Mouse (Mus musculus) forebrain, embryonic 14.5 days (tissue): Measurements from ENCODE around the gene Msi1. TPM values are rescaled to one million over a fixed set of nuclear protein-coding genes. Genes with fewer than 3 reads are reported as not detected.

ENCODE experiments used
- ATAC-seq: fragments of 200-750 bp; cut with Nextera tagmentation; 2 replicates; pipeline ENCODE4 v1.8.0; 2017; ENCODE audit warnings: mild to moderate bottlenecking, moderate library complexity
- DNase-seq: peaks from one replicate; pipeline ENCODE4 v3.0.0-alpha.2; 2015; ENCODE audit warnings: low spot score
- H3K27ac ChIP-seq: fragments of 300-500 bp; sonication (generic); 2 replicates; pipeline ENCODE4 v1.5.1; 2014; ENCODE audit warnings: low read depth, mild to moderate bottlenecking, control low read depth, low read length, moderate library complexity
- H3K27me3 ChIP-seq: fragments of 300-500 bp; sonication (generic); replicated peaks from 2 replicates; pipeline ENCODE4 v1.6.1; 2014; ENCODE audit warnings: low read length, control low read depth, mixed read lengths; ENCODE audit not compliant: control insufficient read depth, insufficient read depth
- H3K36me3 ChIP-seq: fragments of 300-500 bp; sonication (generic); 2 replicates; pipeline ENCODE4 v1.6.1; 2014; ENCODE audit warnings: low read length, control low read depth; ENCODE audit not compliant: control insufficient read depth, insufficient read depth
- H3K4me1 ChIP-seq: fragments of 300-500 bp; sonication (generic); 2 replicates; pipeline ENCODE4 v1.6.1; 2014; ENCODE audit warnings: antibody characterized with exemption, low read length, control low read depth; ENCODE audit not compliant: control insufficient read depth, insufficient read depth
- H3K4me2 ChIP-seq: fragments of 300-500 bp; sonication (generic); 2 replicates; pipeline ENCODE4 v1.6.1; 2014; ENCODE audit warnings: mild to moderate bottlenecking, control low read depth, low read length
- H3K4me3 ChIP-seq: fragments of 300-500 bp; sonication (generic); 2 replicates; pipeline ENCODE4 v1.5.1; 2014; ENCODE audit warnings: low read depth, low read length, control low read depth
- H3K9ac ChIP-seq: fragments of 300-500 bp; sonication (generic); 2 replicates; pipeline ENCODE4 v1.6.1; 2014; ENCODE audit warnings: mild to moderate bottlenecking, low read length, control low read depth, moderate library complexity
- H3K9me3 ChIP-seq: fragments of 300-500 bp; sonication (generic); replicated peaks from 2 replicates; pipeline ENCODE4 v1.6.1; 2016; ENCODE audit warnings: low read length, control low read depth, mixed read lengths; ENCODE audit not compliant: control insufficient read depth
- WGBS: fragments of 180-500 bp; shearing (Covaris S2); extraction: QIAGEN DNeasy Blood & Tissue Kit; methylation state at CpG from one replicate; pipeline ENCODE4 v1.1.7; 2014; 5-methylcytosine and 5-hydroxymethylcytosine counted together
- polyA plus RNA-seq: library from polyadenylated mRNA; unstranded; fragments of >200 nt; fragmentation: Nextera tagmentation; extraction: Ambion mirVana; gene quantifications from 2 replicates; pipeline ENCODE4 v1.2.1, GENCODE M21; 2014

The Msi1 gene
- polyA plus RNA-seq, 1 experiment from 2014 or later: 63.3 TPM

- Histone ChIP-seq H3K27ac (peak within 1 kb of the TSS; percentile 63), H3K4me2 (peak within 1 kb of the TSS; percentile 72), H3K4me3 (peak within 1 kb of the TSS; percentile 41), H3K27me3 (0 out of 2 replicates have a peak, but pooled peaks cover 6% of the 10 kb centered on the region), H3K36me3 (peaks cover 3% of the 10 kb centered on the region; the same call in 1 of the 2 replicates), H3K4me1 (peaks cover 16% of the 10 kb centered on the region), H3K9ac (peak within 1 kb of the TSS; percentile 67), H3K9me3 (no peaks in the 10 kb centered on the region)
- WGBS: 7% methylated on average over 30 of the region's 30 CpGs
- peak; percentile 92 for ATAC-seq
- DNase-seq: peak; percentile 99
Measured at GRCm38 (mm10) chr5:115483947-115484920, 54.8 kb downstream of the Msi1 start, which contains the start of gene Sirt4. Gene Sirt4, minus strand, starts transcription at chr5:115484725.

- Histone ChIP-seq H3K9ac (peak overlapping the region; percentile 67; the same call in 1 of the 2 replicates), H3K4me3 (no peak overlapping the region), H3K9me3 (no peaks in the 10 kb centered on the region), H3K4me2 (peak overlapping the region; percentile 72), H3K27ac (no peak overlapping the region), H3K36me3 (no peaks in the 10 kb centered on the region), H3K27me3 (0 out of 2 replicates have a peak, but pooled peaks cover 6% of the 10 kb centered on the region), H3K4me1 (peaks cover 15% of the 10 kb centered on the region)
- 74% methylated on average over 5 of the region's 5 CpGs for WGBS
- ATAC-seq (no peak), DNase-seq (no peak)
Measured at GRCm38 (mm10) chr5:115484996-115485395, 55.6 kb downstream of the Msi1 start.

GRCm38 (mm10) chr5:115485489-115486205, 56.2 kb downstream of the Msi1 start:
- ATAC-seq: no peak

GRCm38 (mm10) chr5:115486726-115487125, 57.3 kb downstream of the Msi1 start:
- Histone ChIP-seq H3K4me3 (no peak overlapping the region), H3K9ac (no peak overlapping the region), H3K27ac (no peak overlapping the region), H3K36me3 (no peaks in the 10 kb centered on the region), H3K4me1 (peaks cover 13% of the 10 kb centered on the region), H3K4me2 (no peak overlapping the region), H3K9me3 (no peaks in the 10 kb centered on the region), H3K27me3 (0 out of 2 replicates have a peak, but pooled peaks cover 6% of the 10 kb centered on the region)
- WGBS: 51% methylated on average over 4 of the region's 4 CpGs
- DNase-seq (no peak), ATAC-seq (no peak)

More at GRCm38 (mm10) chr5:115485489-115486205, 56.2 kb downstream of the Msi1 start:
- DNase-seq: no peak
- H3K9ac ChIP-seq: no peak overlapping the region
- 0 out of 2 replicates have a peak, but pooled peaks cover 6% of the 10 kb centered on the region for H3K27me3 ChIP-seq
- no peaks in the 10 kb centered on the region for H3K36me3 ChIP-seq
- peaks cover 12% of the 10 kb centered on the region for H3K4me1 ChIP-seq
- no peak overlapping the region for H3K4me2 ChIP-seq
- 87% methylated on average over 18 of the region's 18 CpGs for WGBS
- no peak overlapping the region for H3K4me3 ChIP-seq
- no peaks in the 10 kb centered on the region for H3K9me3 ChIP-seq
- H3K27ac ChIP-seq: no peak overlapping the region

- Histone ChIP-seq H3K27me3 (0 out of 2 replicates have a peak, but pooled peaks cover 5% of the 10 kb centered on the region), H3K27ac (no peak overlapping the region), H3K4me3 (no peak overlapping the region), H3K4me1 (peaks cover 18% of the 10 kb centered on the region), H3K9me3 (no peaks in the 10 kb centered on the region), H3K9ac (no peak overlapping the region), H3K4me2 (no peak overlapping the region), H3K36me3 (no peaks in the 10 kb centered on the region)
- 81% methylated on average over 8 of the region's 8 CpGs for WGBS
- DNase-seq: no peak
- ATAC-seq: no peak
Measured at GRCm38 (mm10) chr5:115487353-115487752, 58.0 kb downstream of the Msi1 start.

GRCm38 (mm10) chr5:115487942-115488580, 58.7 kb downstream of the Msi1 start:
- Histone ChIP-seq H3K36me3 (no peaks in the 10 kb centered on the region), H3K4me2 (no peak overlapping the region), H3K4me1 (peaks cover 12% of the 10 kb centered on the region), H3K27ac (no peak overlapping the region), H3K9me3 (no peaks in the 10 kb centered on the region), H3K4me3 (no peak overlapping the region), H3K9ac (no peak overlapping the region; the same call in 1 of the 2 replicates), H3K27me3 (no peaks in the 10 kb centered on the region)
- no peak for DNase-seq
- WGBS: 75% methylated on average over 9 of the region's 9 CpGs
- no peak for ATAC-seq

GRCm38 (mm10) chr5:115488841-115489698, 59.7 kb downstream of the Msi1 start:
- Histone ChIP-seq H3K9me3 (no peaks in the 10 kb centered on the region), H3K27me3 (no peaks in the 10 kb centered on the region), H3K27ac (peak overlapping the region; percentile 100), H3K4me3 (peak overlapping the region; percentile 35), H3K4me2 (peak overlapping the region; percentile 75), H3K9ac (peak overlapping the region; percentile 82), H3K36me3 (no peaks in the 10 kb centered on the region), H3K4me1 (peaks cover 12% of the 10 kb centered on the region)
- WGBS: under 1% methylated on average over 38 of the region's 39 CpGs
- DNase-seq (peak; percentile 96), ATAC-seq (peak; percentile 84)
